Mouse (Mus musculus) telencephalon, adult 2 months (tissue): ENCODE measurements at regions not wholly inside any gene's neighbourhood (a gene's known extent, or its start where the extent isn't known, plus 50 kb on each side); places are given as distances from the start of the nearest gene placed in this dataset.

Experiments
- DNase-seq: peaks from one replicate; pipeline ENCODE4 v3.0.0-alpha.2; 2011; ENCODE audit warnings: low read depth, low spot score

DNA sequence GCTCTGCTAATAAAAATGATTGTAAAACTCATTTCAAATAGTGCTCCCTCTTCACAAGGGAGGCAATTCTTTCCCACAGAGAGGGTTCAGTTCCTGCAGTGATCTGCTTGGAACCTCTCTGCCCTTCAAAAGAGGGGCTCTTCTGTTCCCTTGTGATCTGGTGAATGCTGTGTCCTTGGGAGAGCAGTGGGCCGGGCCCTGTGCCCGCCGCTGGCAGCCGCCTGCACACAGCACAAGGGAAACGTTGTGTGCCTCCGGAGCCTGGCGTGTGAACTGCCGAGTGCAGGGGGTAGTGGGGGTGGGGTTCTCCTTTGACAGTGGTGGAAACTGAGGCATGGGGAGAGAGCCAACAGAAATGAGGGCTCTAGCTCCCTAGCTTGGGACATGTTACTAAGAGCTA, 54.4 kb upstream of the Csrp1 start:
- peak; percentile 43 for DNase-seq

DNA sequence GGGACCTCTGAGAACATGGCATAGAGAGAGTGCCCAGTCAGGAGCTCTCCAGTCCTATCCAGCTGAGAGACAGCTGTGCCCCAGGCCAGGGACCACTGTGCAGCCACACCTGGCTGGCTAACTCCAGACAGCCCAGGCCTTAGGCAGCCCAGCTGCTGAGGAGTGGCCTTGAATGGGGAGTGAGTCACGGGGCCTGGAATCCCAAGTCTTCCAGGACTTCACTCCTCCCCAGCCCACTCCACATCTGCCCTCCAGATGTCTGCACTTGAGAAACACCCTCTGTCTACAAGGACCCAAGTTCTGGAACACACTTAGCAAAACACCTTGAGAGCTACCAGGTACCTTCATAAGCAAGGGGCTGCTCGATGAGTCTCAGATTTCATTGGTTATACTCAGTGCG, 51.5 kb upstream of the Csrp1 start:
- DNase-seq, result no peak

DNA sequence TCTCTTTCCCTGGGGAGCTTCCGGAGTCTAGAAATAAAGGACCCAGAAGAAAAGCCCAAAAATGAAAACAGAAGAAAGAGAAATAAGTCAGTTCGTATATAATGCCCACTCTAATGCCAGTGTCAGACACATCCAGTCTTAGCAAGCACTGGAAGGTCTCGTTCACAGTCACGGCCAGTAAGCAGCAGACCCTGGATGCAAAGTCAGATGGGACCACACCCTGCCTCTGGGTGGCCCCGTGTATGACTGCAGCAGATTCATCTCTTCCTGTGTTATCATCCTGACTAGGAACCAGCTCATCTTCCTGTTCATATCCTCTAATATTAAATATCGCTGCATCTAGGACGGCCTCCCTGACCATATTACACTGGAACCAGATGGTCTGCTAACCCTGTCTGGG, 50.9 kb upstream of the Csrp1 start:
- no peak for DNase-seq

DNA sequence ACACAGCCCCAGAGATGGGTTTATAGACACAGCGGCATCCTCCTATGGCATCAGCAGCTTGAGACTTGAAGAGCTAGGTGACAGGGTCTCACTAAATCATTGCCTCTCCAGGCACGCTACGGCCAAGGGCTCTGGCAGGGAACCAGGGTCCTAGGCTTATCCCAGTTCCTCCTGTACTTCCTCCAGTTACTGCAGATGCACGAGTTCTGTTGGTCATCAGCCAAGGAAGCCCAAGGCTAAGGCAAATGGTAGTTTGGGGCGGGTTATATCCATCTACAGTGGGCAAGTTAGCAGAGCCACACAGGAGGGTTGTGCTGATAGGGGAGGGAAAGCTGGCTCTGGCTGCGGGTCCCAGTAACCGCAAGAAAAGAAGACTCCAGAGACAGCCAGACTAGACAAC, 50.1 kb upstream of the Csrp1 start:
- no peak for DNase-seq
